ENCODE assay signal across 8 mouse cellular contexts in the genomic region with DNA sequence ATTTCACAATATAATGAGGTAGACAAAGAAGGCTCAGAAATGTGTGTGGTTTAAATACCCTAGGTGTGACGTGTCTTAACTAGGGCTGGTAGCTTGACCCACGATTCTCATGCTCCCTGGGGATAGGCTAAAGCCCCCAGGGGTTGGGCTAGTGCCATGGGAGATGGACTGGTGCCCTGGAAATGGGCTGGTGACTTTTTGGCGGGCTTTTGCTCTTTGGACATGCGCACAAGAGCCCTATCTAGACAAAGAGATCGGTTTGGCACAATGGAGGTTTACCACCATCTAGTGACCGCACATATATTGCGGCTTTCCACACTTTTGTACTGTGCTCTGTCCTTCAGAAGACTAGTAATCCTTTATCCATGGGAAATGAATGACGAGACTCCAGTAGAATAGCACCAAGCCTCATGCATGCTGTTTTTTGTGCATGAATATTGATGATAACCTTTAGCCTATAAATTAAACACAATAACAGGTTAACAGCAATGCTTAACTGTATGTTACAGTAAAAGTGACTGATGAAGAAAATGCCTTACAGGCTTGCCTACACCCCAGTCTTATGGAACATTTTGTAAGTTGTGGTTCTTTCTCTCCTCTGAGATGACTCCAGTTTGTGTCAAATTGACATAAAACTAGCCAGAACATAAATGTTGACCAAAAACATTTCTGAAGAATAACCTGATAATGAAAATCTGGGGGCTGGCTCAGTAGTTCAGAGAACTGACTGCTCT. TPM values are rescaled to one million over a fixed set of nuclear protein-coding genes. Genes with fewer than 3 reads are reported as not detected.
DNase-seq lines count a peak whose midpoint lies in the region; ATAC-seq lines count a peak whose summit lies in the region.
"Not testable (repeated sequence)": the region's sequence is repeated elsewhere in the genome, so short reads cannot be mapped to it uniquely, and the experiment has no call there.

No protein-coding gene starts in this region.

- peak; percentile 30 to 75 for DNase-seq in adrenal gland, adult (ENCODE audit: inconsistent age in 2 of 2, low spot score in 1 of 2)
- DNase-seq in embryo, embryonic 10 days (ENCODE audit: low spot score) = peak; percentile 46
- peak; percentile 14 for DNase-seq in gastrocnemius, postnatal 14 days
- DNase-seq in layer of hippocampus, postnatal 36 days = peak; percentile 34 to 44
- DNase-seq in lung, postnatal 10 days = peak; percentile 48
- peak; percentile 77 for DNase-seq in retina, embryonic 14.5 days (ENCODE audit: low spot score)
- peak; percentile 6 for DNase-seq in urinary bladder, postnatal 36 days (ENCODE audit: low spot score in 2 of 2)

- intact Hi-C loops in gastrocnemius, postnatal 14 days (cut with DNase I; ENCODE audit: low total_unique reads) = not testable (repeated sequence)

- peak; percentile 71 for ATAC-seq in inflammation-experienced regulatory T-cells, adult 6 months

RNA-seq across cellular contexts. Expression of gene Zfp932, which starts 27.5 kb away (rescaled TPM):
- 1 to 10 TPM; 6.0 to 7.3 TPM for total RNA-seq in gastrocnemius, postnatal 14 days (2021)
- 10 to 100 TPM; 25.9 to 42.4 (median 29.8) TPM for polyA plus RNA-seq in inflammation-experienced regulatory T-cells, adult 6 months (2017; shearing (Covaris generic))
- total RNA-seq in layer of hippocampus, postnatal 36 days (2021) = 10 to 100 TPM; 62.9 to 63.6 TPM

RNA-seq across cellular contexts. Expression of gene Gm17655, which starts 48.5 kb away (rescaled TPM):
- total RNA-seq in gastrocnemius, postnatal 14 days (2021) = 1 to 10 TPM; 2.5 to 2.8 TPM
- 1 to 10 TPM; 5.6 to 9.1 (median 8.4) TPM for polyA plus RNA-seq in inflammation-experienced regulatory T-cells, adult 6 months (2017; shearing (Covaris generic))
- 10 to 100 TPM; 14.7 to 20.8 TPM for total RNA-seq in layer of hippocampus, postnatal 36 days (2021)

Comparison
In these comparisons a context has a peak if more than half of its experiments do, and no peak if none do; other contexts are left out.
1. Peak in every context shown above with its lines: DNase-seq and ATAC-seq.
2. DNase-seq: peak in every context shown above with its lines; median percentile 77 in retina, embryonic 14.5 days; 52 in adrenal gland, adult; 48 in lung, postnatal 10 days; 46 in embryo, embryonic 10 days; 39 in layer of hippocampus, postnatal 36 days; 14 in gastrocnemius, postnatal 14 days; 6 in urinary bladder, postnatal 36 days.
3. RNA of gene Zfp932, which starts 27.5 kb away (total RNA-seq): 62.9 to 63.6 TPM in layer of hippocampus, postnatal 36 days; 6.0 to 7.3 TPM in gastrocnemius, postnatal 14 days; every median in the first group is over 4 times any median in the second.
4. RNA of gene Gm17655, which starts 48.5 kb away (total RNA-seq): 14.7 to 20.8 TPM in layer of hippocampus, postnatal 36 days; 2.5 to 2.8 TPM in gastrocnemius, postnatal 14 days; every median in the first group is over 4 times any median in the second.